In genomic region chr8:87539829-87540394, GRCm38 (mm10) we compare ENCODE assay signal across 11 mouse cellular contexts. TPM values are rescaled to one million over a fixed set of nuclear protein-coding genes. Genes with fewer than 3 reads are reported as not detected.
A peak's percentile ranks its signal among the peaks of the same experiment; 100 is the strongest.
DNase-seq lines count a peak whose midpoint lies in the region; ATAC-seq and TF ChIP-seq lines count a peak whose summit lies in the region.
"Had no signal": no experiment of that assay in that cellular context is flagged by ENCODE, and none has a peak within 500 bp of the region (broad histone marks: within the 10 kb centered on the region; RNA-seq: fewer than 3 reads in every experiment).

No protein-coding gene starts in this region.

- no peaks in the 10 kb centered on the region for H3K9me3 ChIP-seq in embryonic facial prominence, embryonic 15.5 days (replicated peaks)
- H3K9me3 ChIP-seq in midbrain, embryonic 16.5 days (replicated peaks; ENCODE audit: control insufficient read depth, low read length, poor library complexity, severe bottlenecking) = no peaks in the 10 kb centered on the region

- 0 out of 2 replicates have a peak, but pooled peaks have one; percentile 46 for ATAC-seq in cerebellum, adult (ENCODE audit: insufficient number of reproducible peaks, low FRiP score, low TSS enrichment)
- peak; percentile 26; the same call in 1 of the 2 replicates for ATAC-seq in embryonic facial prominence, embryonic 15.5 days (ENCODE audit: insufficient number of reproducible peaks, low FRiP score, low TSS enrichment, low read depth)
- ATAC-seq in midbrain, embryonic 16.5 days = peak; percentile 69

- H3K4me3 ChIP-seq in embryonic facial prominence, embryonic 15.5 days (replicated peaks) = no peak overlapping the region
- H3K4me3 ChIP-seq in midbrain, embryonic 16.5 days (ENCODE audit: low read depth, low read length) = peak overlapping the region; percentile 24
- H3K4me3 ChIP-seq in thymus, adult 2 months (ENCODE audit: control insufficient read depth, insufficient read depth, low read length) = no peak overlapping the region

- DNase-seq in layer of hippocampus, adult 18-20 months (ENCODE audit: low spot score in 2 of 2) = peak; percentile 13 to 30
- no peak for DNase-seq in gastrocnemius, postnatal 36 days
- no peak for DNase-seq in gastrocnemius, adult 8-10 months (ENCODE audit: low spot score in 2 of 2)
- no peak for DNase-seq in ovary, postnatal 14 days (ENCODE audit: low spot score)
- no peak for DNase-seq in thymus, adult 2 months
- DNase-seq: lung, embryonic 14.5 days had no signal

- no peak overlapping the region for H3K9ac ChIP-seq in embryonic facial prominence, embryonic 15.5 days
- H3K9ac ChIP-seq in midbrain, embryonic 16.5 days (ENCODE audit: low read depth, low read length) = peak overlapping the region; percentile 27; the same call in 1 of the 2 replicates
- H3K9ac ChIP-seq: lung, embryonic 14.5 days had no signal

- TF ChIP-seq CTCF in thymus, adult 2 months (IDR thresholded peaks at IDR 0.05; ENCODE audit: borderline replicate concordance, control insufficient read depth, extremely low read depth, insufficient read depth, low read length, poor library complexity) = no peak

- H3K4me1 ChIP-seq in embryonic facial prominence, embryonic 15.5 days = peaks cover 3% of the 10 kb centered on the region
- H3K4me1 ChIP-seq in midbrain, embryonic 16.5 days (ENCODE audit: control insufficient read depth, insufficient read depth, low read length) = peaks cover 8% of the 10 kb centered on the region; the same call in 1 of the 2 replicates
- no peaks in the 10 kb centered on the region for H3K4me1 ChIP-seq in thymus, adult 2 months (replicated peaks; ENCODE audit: control insufficient read depth, insufficient read depth, low read length)

- 0 out of 2 replicates have a peak overlapping the region, but pooled peaks have one; percentile 8 for H3K4me2 ChIP-seq in embryonic facial prominence, embryonic 15.5 days (replicated peaks)
- peak overlapping the region; percentile 52 for H3K4me2 ChIP-seq in midbrain, embryonic 16.5 days (ENCODE audit: low read length)
- H3K4me2 ChIP-seq: lung, embryonic 14.5 days had no signal

- no peak overlapping the region for H3K27ac ChIP-seq in embryonic facial prominence, embryonic 15.5 days (replicated peaks)
- no peak overlapping the region for H3K27ac ChIP-seq in midbrain, embryonic 16.5 days (ENCODE audit: low read length)
- no peak overlapping the region for H3K27ac ChIP-seq in thymus, adult 2 months (ENCODE audit: control insufficient read depth, insufficient read depth, low read length)

- H3K27me3 ChIP-seq in embryonic facial prominence, embryonic 15.5 days = no peaks in the 10 kb centered on the region
- no peaks in the 10 kb centered on the region for H3K27me3 ChIP-seq in midbrain, embryonic 16.5 days (ENCODE audit: control insufficient read depth, insufficient read depth, low read depth, low read length)
- H3K27me3 ChIP-seq in thymus, adult 2 months (ENCODE audit: control insufficient read depth, insufficient read depth, low read length) = no peaks in the 10 kb centered on the region

- 11% methylated on average over 15 of the region's 15 CpGs for WGBS in embryonic facial prominence, embryonic 15.5 days
- WGBS in midbrain, embryonic 16.5 days = 12% methylated on average over 15 of the region's 15 CpGs
- WGBS in thymus, adult 2 months = 48% methylated on average over 15 of the region's 15 CpGs

- no peaks in the 10 kb centered on the region for H3K36me3 ChIP-seq in embryonic facial prominence, embryonic 15.5 days
- no peaks in the 10 kb centered on the region for H3K36me3 ChIP-seq in midbrain, embryonic 16.5 days (ENCODE audit: control insufficient read depth, insufficient read depth, low read length)
- H3K36me3 ChIP-seq in thymus, adult 2 months (ENCODE audit: control insufficient read depth, insufficient read depth, low read length) = no peaks in the 10 kb centered on the region

- no peak for TF ChIP-seq POLR2A in thymus, adult 2 months (IDR thresholded peaks at IDR 0.05; ENCODE audit: control insufficient read depth, extremely low read depth, insufficient read depth, low read length, poor library complexity)

- intact Hi-C loops in gastrocnemius, postnatal 36 days (cut with DNase I) = loop anchor here (5.0 kb wide), 1 partner anchor 318 kb away; no protein-coding TSS in a partner anchor

RNA-seq across cellular contexts. Expression of gene 4933402J07Rik, which starts 23.7 kb away (rescaled TPM):
- polyA plus RNA-seq in embryonic facial prominence, embryonic 15.5 days (2015; fragmentation: Nextera tagmentation; extraction: Ambion mirVana) = not detected in 2 replicates
- not detected for total RNA-seq in layer of hippocampus, adult 18-20 months (2021)
- not detected in 2 replicates for polyA plus RNA-seq in midbrain, embryonic 16.5 days (2015; fragmentation: Nextera tagmentation; extraction: Ambion mirVana)
- not detected for total RNA-seq in gastrocnemius, postnatal 36 days (2021)
- total RNA-seq in gastrocnemius, adult 8-10 months (2022) = not detected
- not detected in 2 replicates for polyA plus RNA-seq in thymus, adult 2 months (2012; rRNA removed)
- polyA plus RNA-seq: heart, embryonic 16.5 days; lung, embryonic 14.5 days; stomach, embryonic 16.5 days had no signal

Comparison
In these comparisons a context has a peak if more than half of its experiments do, and no peak if none do; other contexts are left out.
1. DNase-seq: peak in layer of hippocampus, adult 18-20 months (2 of 2); none in gastrocnemius, postnatal 36 days (0 of 2), gastrocnemius, adult 8-10 months (0 of 2), ovary, postnatal 14 days (single experiment) and thymus, adult 2 months (single experiment).
2. Peak in every context shown above with its lines, with median percentiles within 50 percentile points of each other: ATAC-seq.